Mouse (Mus musculus) CD4-positive, CD25-positive, alpha-beta regulatory T cell (primary cell): ENCODE results near the gene Zbtb3. TPM values are rescaled to one million over a fixed set of nuclear protein-coding genes. Genes with fewer than 3 reads are reported as not detected.

Experiments
- polyA plus RNA-seq: library from polyadenylated mRNA; unstranded; fragments of 100-300 nt; shearing (Covaris generic); gene quantifications from one replicate; pipeline ENCODE4 v1.2.1, GENCODE M21; 2017

Zbtb3 gene
- polyA plus RNA-seq: 1.6 TPM

DNA sequence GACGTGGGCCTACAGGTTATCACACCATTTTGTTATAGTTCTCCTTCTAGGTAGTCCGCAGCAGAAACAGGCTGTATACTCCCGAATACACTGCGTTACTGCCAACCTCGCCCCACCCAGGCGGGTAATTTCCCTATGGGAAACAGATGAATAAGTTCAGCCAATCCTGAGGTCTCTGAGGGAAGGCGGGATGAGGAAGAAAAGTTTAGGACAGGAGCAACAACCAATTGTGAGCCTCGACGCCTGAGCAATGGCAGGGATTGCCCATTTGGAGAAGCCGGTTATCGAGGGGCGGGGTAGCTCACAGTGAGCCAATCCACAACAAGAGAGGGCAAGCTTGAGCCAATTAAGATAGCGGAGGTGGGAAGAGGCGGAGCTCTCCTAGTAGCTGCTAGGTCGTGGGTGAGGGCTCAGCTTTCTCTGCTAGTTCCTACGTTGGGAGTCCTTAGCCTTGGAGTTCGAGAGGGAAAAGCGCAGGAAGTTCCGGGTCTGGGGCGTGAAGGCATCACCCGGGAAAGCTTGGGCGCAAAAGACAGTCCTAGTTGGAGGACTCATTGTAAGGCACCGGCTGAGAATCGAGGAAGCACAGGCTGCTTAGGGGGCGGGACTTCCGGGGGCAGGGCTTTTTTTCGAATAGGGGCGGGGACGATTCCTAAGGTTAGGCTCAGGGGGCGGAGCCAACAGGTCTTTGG is at the start of gene Zbtb3:
Gene Zbtb3 (plus strand): TSS at position 426 of the 692 bp plus-strand sequence.

DNA sequence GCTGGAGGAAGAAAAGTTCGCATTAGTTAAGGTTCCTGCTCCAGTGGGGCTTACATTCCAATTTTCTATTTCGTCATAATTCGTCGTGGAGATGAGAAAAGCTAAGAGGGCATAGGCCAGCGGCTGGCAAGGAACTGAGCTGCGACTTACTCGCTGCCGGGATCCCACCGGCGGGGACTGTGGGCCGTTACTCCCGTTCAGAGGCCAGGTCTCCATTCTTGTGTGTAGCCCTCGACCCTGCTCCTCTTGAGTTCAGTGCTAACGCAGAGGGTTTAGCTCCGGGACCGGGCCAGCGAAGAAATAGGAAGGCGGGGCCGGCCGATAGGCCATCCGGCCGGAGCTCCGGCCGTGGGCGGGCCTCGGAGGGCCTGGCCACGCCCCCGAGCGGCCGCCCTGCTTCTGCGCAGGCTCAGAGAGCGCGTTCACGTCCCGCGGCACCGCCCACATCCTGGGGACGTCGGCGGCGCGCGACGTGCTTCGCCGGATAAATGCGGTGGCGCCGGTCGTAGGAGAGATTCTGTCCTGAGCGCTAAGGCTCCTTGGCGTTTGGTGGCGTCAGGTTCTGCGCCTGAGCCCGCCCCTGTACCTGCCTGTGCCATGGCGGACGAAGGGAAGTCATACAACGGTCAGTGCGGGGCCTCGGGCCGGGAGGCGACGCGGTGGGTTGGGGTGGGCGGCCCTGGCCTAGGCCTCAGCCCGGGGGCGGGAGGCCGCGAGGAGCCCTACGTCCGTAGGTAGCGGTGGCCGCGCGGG is 45.5 kb upstream of the Zbtb3 start, which contains the start of gene Nxf1:
Gene Nxf1 (plus strand): TSS at position 439 of the 753 bp plus-strand sequence.

DNA sequence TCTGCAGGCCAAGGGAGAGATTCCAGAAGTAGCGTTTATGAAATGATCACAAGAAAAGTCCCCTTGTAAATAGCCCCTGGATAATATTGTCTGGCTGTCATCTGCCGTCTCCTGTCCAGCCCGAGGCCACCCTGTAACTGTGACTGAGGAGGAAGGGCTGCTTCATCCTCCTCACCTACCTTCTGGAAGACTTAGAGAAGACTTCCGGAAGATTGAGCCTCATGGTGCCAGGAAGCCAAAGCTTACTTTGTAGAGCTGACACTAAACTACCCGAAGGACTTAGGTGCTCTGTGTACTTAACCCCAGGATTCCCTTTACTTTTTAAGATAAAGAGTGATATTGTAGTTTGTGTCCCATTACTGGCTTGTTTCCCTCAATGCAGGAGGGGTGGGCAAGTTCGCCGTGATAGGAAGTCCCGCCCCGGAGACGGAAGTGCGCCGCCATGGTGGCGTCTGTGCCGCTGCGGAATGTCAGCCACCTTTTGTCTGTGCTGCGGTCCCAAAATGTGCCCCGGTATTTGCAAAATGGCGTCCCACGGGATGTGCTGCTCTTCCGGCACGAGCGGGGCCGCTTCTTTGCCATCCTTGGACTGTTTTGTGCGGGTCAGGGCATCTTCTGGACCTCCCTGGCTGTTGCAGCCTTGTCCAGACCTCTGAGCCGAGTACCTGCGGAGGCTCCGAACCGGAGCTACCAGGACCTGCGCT is 31.6 kb upstream of the Zbtb3 start, which contains the start of gene Tmem223:
Gene Tmem223 (plus strand): TSS at position 430 of the 704 bp plus-strand sequence.

DNA sequence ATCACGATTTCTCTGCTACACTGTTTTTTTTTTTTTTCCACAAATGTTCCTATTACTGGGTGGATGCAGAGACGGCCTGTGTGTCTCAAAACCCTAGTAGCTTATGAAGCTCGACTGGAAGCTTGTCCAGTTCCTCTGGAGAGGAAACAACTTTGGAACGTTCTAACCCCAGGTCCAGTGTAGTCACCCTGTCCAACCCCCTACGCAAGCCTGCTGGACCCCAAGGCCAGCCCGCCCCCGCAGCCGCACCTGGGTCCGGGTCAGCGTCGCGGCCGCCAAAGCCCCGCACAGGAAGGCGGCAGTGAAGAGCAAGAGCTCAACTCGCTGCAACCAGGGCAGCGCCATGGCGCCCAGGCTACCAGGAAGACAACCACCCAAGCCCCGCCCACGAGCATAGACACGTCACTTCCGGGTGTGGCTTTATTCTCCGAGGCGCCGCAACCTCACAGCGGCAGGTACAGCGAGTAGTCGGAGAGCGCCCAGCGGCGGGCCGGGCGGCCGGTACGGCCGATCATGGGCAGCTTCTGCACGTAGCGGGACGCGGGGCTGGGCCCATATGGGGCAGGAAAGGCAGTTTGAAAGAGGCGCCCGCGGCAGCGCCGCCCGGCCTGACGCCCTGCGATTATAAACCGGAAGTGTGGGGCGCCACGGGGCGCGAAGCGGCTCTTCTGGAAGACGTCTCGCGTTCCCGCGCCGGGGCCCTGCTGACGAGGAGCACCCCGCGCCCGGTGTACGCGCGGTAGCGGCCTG is 28.1 kb upstream of the Zbtb3 start, which contains the start of gene Tmem179b:
Gene Tmem179b (minus strand): TSS at position 382 of the 750 bp plus-strand sequence.

DNA sequence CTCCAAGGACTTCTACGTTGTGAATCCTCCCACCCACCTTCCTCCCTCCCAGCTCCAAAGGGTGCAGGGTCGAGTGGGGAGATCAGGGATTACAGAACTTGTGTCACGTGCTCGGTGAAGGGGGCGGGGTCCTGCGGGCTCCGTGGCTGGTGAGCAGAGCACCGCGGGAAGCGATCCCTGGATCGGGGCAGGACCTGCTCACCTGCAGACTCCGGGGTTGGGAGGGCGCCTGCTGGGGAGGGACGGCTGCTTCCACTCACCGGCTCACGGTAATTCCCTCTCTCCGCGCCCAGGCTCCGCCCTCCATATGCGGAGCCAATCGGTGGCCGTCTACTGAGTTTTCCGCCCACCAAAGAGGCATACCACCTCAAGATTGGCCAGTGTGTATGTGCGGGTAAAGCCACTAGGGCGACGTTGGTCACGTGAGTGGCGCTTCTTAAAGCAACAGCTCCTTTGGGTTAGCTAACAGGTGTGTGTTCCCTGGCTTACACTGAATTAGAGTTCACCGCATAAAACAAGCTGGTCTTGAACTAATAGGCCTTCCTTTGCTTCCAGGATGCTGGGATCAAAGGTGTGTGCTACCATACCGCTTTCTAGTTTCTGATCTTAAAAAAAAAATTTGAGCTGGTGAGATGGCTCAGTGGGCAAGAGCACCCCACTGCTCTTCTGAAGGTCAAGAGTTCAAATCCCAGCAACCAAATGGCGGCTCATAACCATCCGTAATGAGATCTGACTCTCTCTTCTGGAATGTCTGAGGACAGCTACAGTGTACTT is 16.2 kb upstream of the Zbtb3 start, which contains the start of gene Taf6l:
Gene Taf6l (minus strand): TSS at position 410 of the 774 bp plus-strand sequence.

DNA sequence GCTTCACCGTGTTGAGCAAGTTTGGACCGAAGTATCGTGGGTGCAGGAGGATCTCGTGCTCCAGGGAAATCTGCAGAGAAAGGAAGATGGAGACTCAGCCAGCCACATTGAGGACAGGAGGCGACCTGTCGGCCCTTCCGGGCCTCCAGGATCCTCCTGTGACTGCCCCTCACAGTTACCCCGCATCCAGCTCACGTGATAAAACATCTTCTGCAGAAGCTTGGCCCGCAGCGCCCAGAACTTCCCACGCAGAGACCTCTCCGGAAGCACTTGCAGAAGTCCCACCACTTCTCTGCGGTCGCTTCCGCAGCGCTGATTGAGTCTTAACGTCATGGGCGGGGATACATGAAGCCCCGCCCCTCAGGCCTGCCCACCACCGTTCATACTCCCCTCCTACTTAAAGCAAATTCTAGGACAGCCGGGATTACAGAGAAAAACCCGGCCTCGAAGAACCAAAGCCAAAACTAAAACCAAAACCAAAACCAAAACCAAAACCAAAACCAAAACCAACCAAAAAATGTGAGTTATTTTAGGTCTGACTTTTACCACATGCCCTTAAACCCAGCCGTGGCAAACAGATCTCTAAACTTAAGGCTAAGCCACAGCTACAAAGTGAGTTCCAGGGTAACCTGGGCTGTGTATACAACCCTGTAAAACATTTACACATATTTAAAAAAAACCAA is 4.0 kb upstream of the Zbtb3 start, which contains the start of gene Polr2g:
Gene Polr2g (minus strand): TSS at position 314 of the 683 bp plus-strand sequence.

DNA sequence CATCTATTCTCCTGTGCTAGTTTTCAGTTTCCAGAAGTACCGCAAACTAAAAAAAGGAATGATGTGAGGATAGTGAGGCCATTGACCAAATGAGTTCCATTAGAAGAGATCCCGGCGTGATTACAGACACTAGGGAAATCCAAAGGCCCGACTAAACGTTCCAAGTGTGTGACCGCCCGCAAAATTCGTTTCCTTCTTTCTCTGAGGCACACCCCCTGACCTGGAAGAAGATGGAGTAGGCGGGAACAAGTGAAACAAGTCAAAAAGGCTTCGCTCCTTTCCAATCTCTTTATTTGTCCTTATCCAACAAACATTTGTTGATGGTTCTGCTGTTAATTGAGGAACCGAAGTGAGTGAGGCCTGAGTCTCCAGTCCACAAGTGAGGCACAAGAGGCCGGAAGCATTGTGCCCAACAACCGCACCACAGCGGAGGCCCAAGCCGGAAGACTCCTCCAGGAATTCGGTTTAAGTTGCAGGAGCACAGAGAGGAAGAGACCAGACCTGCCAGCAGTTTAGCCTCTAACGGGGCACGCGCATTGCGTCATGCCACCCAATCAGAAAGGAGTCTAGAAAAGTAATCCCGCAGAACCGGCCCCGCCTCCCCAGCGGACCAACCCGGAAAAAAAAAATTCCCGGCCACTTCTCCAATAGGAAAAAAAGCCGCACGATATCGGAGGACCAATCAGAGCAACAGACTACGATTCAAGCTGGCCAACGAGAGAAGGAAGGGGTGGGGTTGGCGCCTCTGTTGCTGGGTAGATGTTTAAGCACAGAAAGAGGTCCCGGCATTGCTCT is 16.6 kb downstream of the Zbtb3 start, which contains the start of gene Ttc9c:
Gene Ttc9c (minus strand): TSS at position 533 of the 795 bp plus-strand sequence.

DNA sequence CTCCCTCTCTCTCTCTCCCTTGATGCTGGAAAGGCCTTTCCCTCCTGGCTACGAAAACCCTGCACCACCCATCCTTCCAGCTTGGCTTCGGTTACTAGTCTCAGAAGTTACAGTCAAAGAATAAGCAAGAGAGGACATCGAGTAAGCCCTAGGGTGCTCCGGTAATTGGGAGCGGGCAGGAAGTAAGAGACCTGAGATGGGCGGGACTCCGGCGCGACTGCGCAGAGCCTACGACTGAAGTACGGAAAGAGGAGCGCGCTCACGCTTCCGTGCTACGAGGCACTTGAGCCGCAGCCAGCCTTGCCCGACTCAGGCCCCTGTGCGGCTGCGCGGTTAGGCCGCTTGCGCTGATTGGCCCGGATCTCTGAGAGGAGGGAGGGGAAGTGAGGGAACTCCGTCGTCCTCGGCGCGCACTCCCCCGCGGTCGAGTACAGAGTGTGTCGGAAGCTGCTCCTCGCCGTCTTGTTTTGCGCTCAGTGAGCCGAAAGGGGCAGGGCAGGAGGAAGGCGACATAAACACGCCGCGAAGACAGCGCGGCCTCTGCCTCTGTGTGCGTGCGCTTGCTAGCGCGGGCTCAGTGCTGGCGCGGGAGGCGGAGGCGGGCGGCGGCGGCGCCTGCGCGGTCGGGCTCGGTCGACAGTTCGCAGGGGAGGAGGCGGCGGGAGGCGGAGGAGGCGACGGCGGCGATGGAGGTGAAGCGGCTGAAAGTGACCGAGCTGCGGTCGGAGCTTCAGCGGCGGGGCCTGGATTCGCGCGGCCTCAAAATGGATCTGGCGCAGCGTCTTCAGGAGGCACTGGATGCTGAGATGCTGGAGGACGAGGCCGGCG is 17.5 kb downstream of the Zbtb3 start, which contains the start of gene Hnrnpul2:
Gene Hnrnpul2 (plus strand): TSS at position 415 of the 828 bp plus-strand sequence.

DNA sequence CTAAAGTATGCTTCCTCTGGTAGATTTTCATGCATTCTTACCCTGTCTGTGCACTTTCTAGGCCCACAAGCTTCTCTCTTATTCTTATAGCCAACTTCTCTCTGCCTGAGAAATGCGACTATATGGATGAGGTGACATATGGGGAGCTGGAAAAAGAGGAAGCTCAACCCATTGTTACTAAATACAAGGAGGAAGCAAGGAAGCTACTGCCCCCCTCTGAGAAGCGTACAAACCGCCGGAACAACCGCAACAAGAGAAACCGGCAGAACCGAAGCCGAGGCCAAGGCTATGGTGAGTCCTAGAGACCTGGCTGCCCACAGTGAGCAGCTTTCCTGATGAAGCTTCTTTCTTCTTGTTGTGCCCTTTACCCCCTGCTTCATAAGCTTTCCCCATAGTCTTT is 27.3 kb downstream of the Zbtb3 start, which contains the start of gene AC129217.1:
Gene AC129217.1 (plus strand): TSS at position 114 of the 400 bp plus-strand sequence.

DNA sequence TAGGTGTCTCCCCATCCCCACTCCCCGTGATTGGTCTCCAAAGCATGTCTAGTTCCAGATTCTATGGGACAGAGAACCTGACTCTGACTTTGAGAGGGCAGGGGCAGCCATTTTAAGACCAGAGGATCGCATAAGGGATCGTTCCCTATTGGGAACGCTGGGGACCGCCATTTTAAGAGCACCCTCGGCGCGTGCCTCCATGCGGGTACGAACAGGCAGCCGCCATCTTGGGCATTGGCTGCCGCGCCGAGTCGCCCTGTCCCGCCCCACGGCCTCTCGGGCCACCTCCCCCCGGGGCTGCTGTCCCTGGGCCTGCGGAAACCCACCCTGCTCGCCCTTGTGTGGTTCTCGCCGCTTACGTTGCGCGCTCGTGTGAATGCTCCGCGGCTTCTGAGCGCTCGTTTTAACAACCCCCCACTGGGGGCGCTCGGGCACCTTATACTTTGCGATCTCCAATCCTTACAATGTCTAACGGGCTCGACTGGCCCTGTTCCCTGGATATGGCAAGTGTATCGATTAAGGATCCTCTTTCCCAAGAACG is 35.0 kb downstream of the Zbtb3 start, which contains the start of gene Bscl2:
Gene Bscl2 (plus strand): TSS at position 217 of the 541 bp plus-strand sequence.

DNA sequence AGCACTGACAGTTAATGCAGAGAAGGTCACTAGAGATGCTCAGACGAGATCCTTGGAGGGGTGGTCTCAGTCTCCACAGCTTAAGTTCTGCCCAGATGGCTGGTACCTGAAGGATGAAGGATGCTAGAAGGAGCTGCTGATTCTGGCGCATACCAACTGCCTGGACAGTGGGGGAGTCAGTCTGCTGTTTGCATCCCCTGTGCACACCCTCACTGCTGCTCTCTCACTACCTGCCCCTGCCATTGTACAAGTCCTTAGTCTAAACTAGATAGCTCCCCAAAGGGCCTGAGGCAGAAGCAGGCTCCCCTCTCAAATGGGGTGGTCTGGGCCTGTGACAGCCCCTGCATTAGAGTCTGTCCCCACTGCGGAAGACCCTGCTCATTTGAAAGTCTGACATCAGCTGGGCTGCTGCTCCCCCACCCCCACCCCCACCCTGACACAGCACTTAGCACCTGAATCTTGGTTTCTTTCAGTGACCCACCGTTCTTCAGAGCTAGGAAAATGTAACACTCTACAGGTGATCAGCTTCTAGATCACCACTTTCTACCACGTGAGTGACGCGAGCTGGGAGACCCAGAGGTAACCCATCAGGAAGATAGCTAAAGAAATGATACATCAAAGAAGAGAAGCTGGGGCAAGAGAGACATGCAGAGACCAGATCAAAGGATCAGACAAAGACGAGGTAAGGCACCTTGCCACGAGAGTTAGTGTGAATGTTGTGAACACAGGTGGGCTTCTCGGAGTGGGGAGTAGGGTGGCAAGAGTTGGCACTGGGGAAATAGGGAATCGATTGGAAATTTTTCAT is 37.0 kb downstream of the Zbtb3 start, which contains the start of gene Gng3:
Gene Gng3 (minus strand): TSS at position 92 of the 805 bp plus-strand sequence.

DNA sequence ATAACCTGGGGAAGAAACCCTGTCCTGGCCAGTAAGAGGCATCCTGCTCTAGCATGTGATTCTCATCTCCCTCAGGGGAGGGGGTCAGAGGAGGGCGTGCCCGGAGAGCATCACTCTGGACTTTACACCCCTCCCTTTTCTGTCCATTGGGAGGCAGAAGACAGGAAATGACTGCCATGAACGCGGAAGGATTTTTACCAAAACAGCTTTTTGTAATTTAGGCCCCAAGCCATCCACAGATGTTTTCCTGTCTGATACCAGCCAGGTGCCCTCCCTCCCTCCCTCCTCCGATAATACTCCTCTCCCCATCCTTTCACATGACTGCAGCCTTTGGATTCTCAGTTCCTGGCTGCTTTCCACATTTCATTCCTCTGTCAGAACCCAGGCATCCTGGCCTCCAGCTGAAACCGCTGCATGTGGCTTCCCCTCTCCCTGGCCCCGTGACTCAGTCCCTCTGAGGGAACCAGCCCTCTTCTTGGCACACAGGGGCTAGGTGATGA is 48.1 kb downstream of the Zbtb3 start, which contains the start of gene Lrrn4cl:
Gene Lrrn4cl (plus strand): TSS at position 367 of the 500 bp plus-strand sequence.

Other genes starting within 250 kb of the Zbtb3 start
- not detected for gene Slc22a8, start 211.3 kb upstream of the Zbtb3 start, polyA plus RNA-seq
- not detected for gene Slc22a6, start 184.5 kb upstream of the Zbtb3 start, polyA plus RNA-seq
- not detected for gene Chrm1, start 138.8 kb upstream of the Zbtb3 start, polyA plus RNA-seq
- gene Slc3a2, start 79.2 kb upstream of the Zbtb3 start, polyA plus RNA-seq: 136 TPM
- 83.3 TPM for gene Wdr74, start 66.7 kb upstream of the Zbtb3 start, polyA plus RNA-seq
- gene 1700092M07Rik, start 61.8 kb upstream of the Zbtb3 start, polyA plus RNA-seq: 1.5 TPM
- gene Stx5a, start 61.1 kb upstream of the Zbtb3 start, polyA plus RNA-seq: 164 TPM
- gene Nxf1, start 45.5 kb upstream of the Zbtb3 start, polyA plus RNA-seq: 263 TPM
- gene Tmem223, start 31.6 kb upstream of the Zbtb3 start, polyA plus RNA-seq: 104 TPM
- gene Tmem179b, start 28.1 kb upstream of the Zbtb3 start, polyA plus RNA-seq: 161 TPM
- 18.0 TPM for gene Taf6l, start 16.1 kb upstream of the Zbtb3 start, polyA plus RNA-seq
- 150 TPM for gene Polr2g, start 4.0 kb upstream of the Zbtb3 start, polyA plus RNA-seq
- gene Ttc9c, start 16.8 kb downstream of the Zbtb3 start, polyA plus RNA-seq: 39.7 TPM
- 13.3 TPM for gene Hnrnpul2, start 17.5 kb downstream of the Zbtb3 start, polyA plus RNA-seq
- 1.7 TPM for gene AC129217.1, start 27.2 kb downstream of the Zbtb3 start, polyA plus RNA-seq
- gene Bscl2, start 34.9 kb downstream of the Zbtb3 start, polyA plus RNA-seq: 86.8 TPM
- 0.13 TPM for gene Gng3, start 36.6 kb downstream of the Zbtb3 start, polyA plus RNA-seq
- gene Lrrn4cl, start 48.2 kb downstream of the Zbtb3 start, polyA plus RNA-seq: 0.12 TPM
- gene Ubxn1, start 68.9 kb downstream of the Zbtb3 start, polyA plus RNA-seq: 169 TPM
- 77.7 TPM for gene Uqcc3, start 78.4 kb downstream of the Zbtb3 start, polyA plus RNA-seq
- 85.0 TPM for gene Lbhd1, start 81.2 kb downstream of the Zbtb3 start, polyA plus RNA-seq
- gene Gm49403, start 81.4 kb downstream of the Zbtb3 start, polyA plus RNA-seq: not detected
- 54.2 TPM for gene 1810009A15Rik, start 86.3 kb downstream of the Zbtb3 start, polyA plus RNA-seq
- gene Gm49416, start 86.4 kb downstream of the Zbtb3 start, polyA plus RNA-seq: not detected
- 36.7 TPM for gene Ints5, start 90.5 kb downstream of the Zbtb3 start, polyA plus RNA-seq
- gene Ganab, start 95.5 kb downstream of the Zbtb3 start, polyA plus RNA-seq: 119 TPM
- gene B3gat3, start 117.8 kb downstream of the Zbtb3 start, polyA plus RNA-seq: 57.2 TPM
- gene Rom1, start 126.8 kb downstream of the Zbtb3 start, polyA plus RNA-seq: 7.8 TPM
- 86.7 TPM for gene Eml3, start 127.0 kb downstream of the Zbtb3 start, polyA plus RNA-seq
- gene Mta2, start 139.3 kb downstream of the Zbtb3 start, polyA plus RNA-seq: 250 TPM
- 38.1 TPM for gene Tut1, start 151.3 kb downstream of the Zbtb3 start, polyA plus RNA-seq
- gene Eef1g, start 164.5 kb downstream of the Zbtb3 start, polyA plus RNA-seq: 294 TPM
- gene Ahnak, start 186.7 kb downstream of the Zbtb3 start, polyA plus RNA-seq: 46.1 TPM